Mouse (Mus musculus) midbrain, embryonic 16.5 days (tissue): ENCODE measurements around the gene Atg13. TPM values are rescaled to one million over a fixed set of nuclear protein-coding genes. Genes with fewer than 3 reads are reported as not detected.
A peak's percentile ranks its signal among the peaks of the same experiment; 100 is the strongest.

Source experiments
- ATAC-seq: fragments of 200-750 bp; cut with Nextera tagmentation; 2 replicates; pipeline ENCODE4 v1.8.0; 2017; ENCODE audit warnings: moderate TSS enrichment
- H3K27ac ChIP-seq: fragments of 300-500 bp; sonication (generic); 2 replicates; pipeline ENCODE4 v1.5.1; 2014; ENCODE audit warnings: mild to moderate bottlenecking, low read length, mixed read lengths
- H3K27me3 ChIP-seq: fragments of 300-500 bp; sonication (generic); 2 replicates; pipeline ENCODE4 v1.6.1; 2014; ENCODE audit warnings: low read depth, low read length, mixed read lengths; ENCODE audit not compliant: control insufficient read depth, insufficient read depth
- H3K36me3 ChIP-seq: fragments of 300-500 bp; sonication (generic); 2 replicates; pipeline ENCODE4 v1.6.1; 2014; ENCODE audit warnings: mild to moderate bottlenecking, low read length, moderate library complexity, mixed read lengths; ENCODE audit not compliant: control insufficient read depth, insufficient read depth
- H3K4me1 ChIP-seq: fragments of 300-500 bp; sonication (generic); 2 replicates; pipeline ENCODE4 v1.6.1; 2014; ENCODE audit warnings: mild to moderate bottlenecking, low read length, mixed read lengths; ENCODE audit not compliant: control insufficient read depth, insufficient read depth
- H3K4me2 ChIP-seq: fragments of 300-500 bp; sonication (generic); 2 replicates; pipeline ENCODE4 v1.6.1; 2014; ENCODE audit warnings: mild to moderate bottlenecking, low read length, mixed read lengths
- H3K4me3 ChIP-seq: fragments of 300-500 bp; sonication (generic); 2 replicates; pipeline ENCODE4 v1.5.1; 2014; ENCODE audit warnings: low read depth, mild to moderate bottlenecking, low read length, moderate library complexity, mixed read lengths
- H3K9ac ChIP-seq: fragments of 300-500 bp; sonication (generic); 2 replicates; pipeline ENCODE4 v1.6.1; 2014; ENCODE audit warnings: low read depth, low read length, mixed read lengths
- H3K9me3 ChIP-seq: fragments of 300-500 bp; sonication (generic); replicated peaks from 2 replicates; pipeline ENCODE4 v1.6.1; 2014; ENCODE audit warnings: mild to moderate bottlenecking, low read length, mixed read lengths; ENCODE audit not compliant: control insufficient read depth, poor library complexity, severe bottlenecking
- WGBS: fragments of 180-500 bp; shearing (Covaris S2); extraction: QIAGEN DNeasy Blood & Tissue Kit; methylation state at CpG from one replicate; pipeline ENCODE4 v1.1.7; 2014; 5-methylcytosine and 5-hydroxymethylcytosine counted together
- polyA plus RNA-seq: library from polyadenylated mRNA; unstranded; fragments of >200 nt; fragmentation: Nextera tagmentation; extraction: Ambion mirVana; gene quantifications from 2 replicates; pipeline ENCODE4 v1.2.1, GENCODE M21; 2015

Gene Atg13
- polyA plus RNA-seq, 1 experiment from 2014 or later = 36.2 TPM

DNA sequence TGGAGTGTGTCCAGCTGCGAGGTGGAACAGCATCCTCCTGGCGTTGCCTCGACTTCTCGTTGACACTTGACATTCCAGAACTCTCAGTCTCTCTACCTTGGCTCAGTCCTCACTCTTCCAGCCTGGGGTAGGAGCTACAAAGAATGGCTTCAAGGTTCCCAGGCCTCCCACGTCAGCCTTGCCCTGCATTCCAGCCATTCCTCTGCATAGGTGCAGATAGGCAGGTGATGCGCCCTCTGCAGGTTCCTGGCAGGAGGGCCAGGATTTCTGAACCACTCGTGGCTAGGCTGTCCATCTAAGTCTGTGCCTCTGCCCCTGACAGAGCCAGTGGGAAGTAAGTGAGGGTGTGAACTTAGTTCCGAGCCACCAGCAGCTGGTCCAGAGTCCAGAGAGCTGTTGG, 53.6 kb downstream of the Atg13 start:
- no peak overlapping the region for H3K4me3 ChIP-seq
- peaks cover 12% of the 10 kb centered on the region for H3K4me1 ChIP-seq
- H3K27me3 ChIP-seq = no peaks in the 10 kb centered on the region
- no peak overlapping the region for H3K9ac ChIP-seq
- ATAC-seq = no peak
- H3K4me2 ChIP-seq = no peak overlapping the region
- peaks cover 31% of the 10 kb centered on the region for H3K36me3 ChIP-seq
- WGBS = 80% methylated on average over 8 of the region's 8 CpGs
- H3K9me3 ChIP-seq = no peaks in the 10 kb centered on the region
- H3K27ac ChIP-seq = no peak overlapping the region

DNA sequence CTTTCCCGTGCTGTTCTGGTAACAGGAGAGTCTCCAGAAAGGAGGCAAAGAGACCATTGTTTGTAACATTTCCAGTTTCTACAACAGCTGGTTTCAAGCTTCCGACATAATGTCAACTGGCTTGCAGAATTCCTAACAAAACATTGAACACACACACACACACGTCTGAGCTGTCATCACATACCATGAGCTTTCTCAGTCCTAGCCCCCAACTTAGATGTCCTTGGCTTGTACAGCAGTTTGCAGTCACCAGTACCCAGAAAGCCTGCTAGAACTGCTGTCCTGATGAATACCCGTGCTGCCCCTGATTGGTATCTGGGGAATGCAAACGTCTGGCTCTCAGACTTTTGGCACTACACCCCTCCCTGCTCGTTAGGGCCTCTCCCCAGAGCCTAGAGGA, 54.5 kb downstream of the Atg13 start:
- H3K9ac ChIP-seq = no peak overlapping the region
- peaks cover 28% of the 10 kb centered on the region for H3K36me3 ChIP-seq
- ATAC-seq = no peak
- H3K4me2 ChIP-seq = no peak overlapping the region
- no peaks in the 10 kb centered on the region for H3K27me3 ChIP-seq
- no peak overlapping the region for H3K4me3 ChIP-seq
- no peak overlapping the region for H3K27ac ChIP-seq
- peaks cover 21% of the 10 kb centered on the region for H3K4me1 ChIP-seq
- WGBS = 84% methylated on average over 6 of the region's 6 CpGs
- no peaks in the 10 kb centered on the region for H3K9me3 ChIP-seq

DNA sequence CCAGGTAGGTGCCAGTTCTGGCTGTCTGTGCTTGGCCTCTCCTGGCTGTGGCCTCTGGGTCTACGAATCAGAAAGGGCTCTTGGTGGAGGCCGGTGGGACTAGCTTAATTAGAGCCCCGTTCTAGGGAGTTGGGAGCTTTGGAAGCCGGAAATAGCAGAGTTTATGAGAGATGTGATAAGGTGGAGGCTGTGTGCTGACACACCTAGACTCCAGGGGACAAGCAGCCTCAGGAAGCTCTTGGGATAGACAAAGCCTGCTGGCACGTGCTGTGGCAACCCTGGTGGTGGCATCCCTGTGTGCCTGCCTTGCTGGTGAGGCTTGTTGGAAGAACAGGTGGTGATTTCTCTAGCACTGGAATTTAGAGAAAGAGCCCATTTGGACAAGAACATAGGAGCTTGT, 55.0 kb downstream of the Atg13 start:
- Histone ChIP-seq H3K27ac (no peak overlapping the region), H3K4me1 (peaks cover 24% of the 10 kb centered on the region), H3K4me3 (no peak overlapping the region), H3K27me3 (no peaks in the 10 kb centered on the region), H3K9ac (no peak overlapping the region), H3K4me2 (no peak overlapping the region), H3K36me3 (peaks cover 27% of the 10 kb centered on the region), H3K9me3 (no peaks in the 10 kb centered on the region)
- ATAC-seq = no peak
- 94% methylated on average over 5 of the region's 5 CpGs for WGBS

DNA sequence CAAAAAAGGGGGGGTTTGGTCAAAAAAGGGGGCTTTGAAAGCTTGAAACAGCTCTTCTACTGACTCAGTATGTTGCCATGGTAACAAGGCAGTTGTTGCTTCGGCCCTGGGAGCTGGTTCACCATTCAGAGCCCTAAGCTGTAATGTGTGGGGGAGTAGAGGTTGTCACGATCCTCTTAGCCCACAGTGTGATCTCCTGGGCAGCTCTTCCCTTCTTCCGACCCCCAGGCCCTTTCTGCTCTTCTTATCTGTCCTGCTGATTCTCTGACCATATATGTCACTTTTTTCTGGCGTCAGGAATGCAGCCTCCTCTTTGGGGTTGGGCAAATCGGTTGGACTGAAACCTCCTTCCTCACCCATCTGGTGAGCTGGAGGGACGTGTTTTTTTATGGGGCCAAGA, 57.5 kb downstream of the Atg13 start:
- H3K27me3 ChIP-seq = no peaks in the 10 kb centered on the region
- WGBS = 42% methylated on average over 6 of the region's 6 CpGs
- ATAC-seq = no peak
- no peak overlapping the region for H3K9ac ChIP-seq
- no peak overlapping the region for H3K4me2 ChIP-seq
- peaks cover 32% of the 10 kb centered on the region for H3K4me1 ChIP-seq
- H3K36me3 ChIP-seq = peaks cover 20% of the 10 kb centered on the region
- no peaks in the 10 kb centered on the region for H3K9me3 ChIP-seq
- H3K27ac ChIP-seq = no peak overlapping the region
- H3K4me3 ChIP-seq = no peak overlapping the region

DNA sequence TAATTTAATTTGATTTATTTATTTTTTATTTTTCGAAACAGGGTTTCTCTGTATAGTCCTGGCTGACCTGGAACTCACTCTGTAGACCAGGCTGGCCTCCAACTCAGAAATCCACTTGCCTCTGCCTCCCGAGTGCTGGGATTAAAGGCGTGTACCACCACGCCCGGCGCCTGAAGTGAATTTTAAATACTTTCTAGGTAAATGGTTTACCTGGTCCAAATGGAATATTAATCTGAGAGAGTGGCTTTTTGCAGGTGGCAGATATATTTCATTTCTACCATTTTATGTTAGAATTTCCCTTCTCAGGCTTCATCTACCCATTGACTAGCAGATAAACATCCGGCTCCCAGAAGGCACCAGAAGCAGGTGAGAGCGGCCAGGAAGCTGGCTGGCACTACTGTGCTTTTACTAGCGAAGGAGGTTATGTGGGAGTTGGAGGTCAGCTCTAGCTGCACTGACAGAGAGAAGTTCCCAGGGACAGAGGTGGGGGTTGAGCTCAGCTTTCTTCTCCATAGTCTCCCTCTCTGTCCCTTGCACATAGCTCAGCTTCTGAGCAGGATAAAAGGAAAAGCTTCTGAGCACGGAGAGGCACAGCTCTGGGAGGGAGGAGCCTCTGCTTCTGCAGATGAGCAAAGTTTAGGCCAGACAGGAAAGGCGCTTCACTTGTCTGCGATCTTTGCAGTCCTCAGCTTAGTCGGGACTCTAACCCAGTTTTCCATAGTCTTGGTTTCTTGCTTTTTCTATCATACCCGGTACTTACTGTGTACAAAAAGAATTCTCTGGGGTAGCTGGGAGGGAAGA, 58.7 kb downstream of the Atg13 start:
- no peak overlapping the region for H3K4me2 ChIP-seq
- WGBS = 86% methylated on average over 14 of the region's 14 CpGs
- peaks cover 32% of the 10 kb centered on the region for H3K4me1 ChIP-seq
- H3K4me3 ChIP-seq = no peak overlapping the region
- no peaks in the 10 kb centered on the region for H3K9me3 ChIP-seq
- H3K27ac ChIP-seq = no peak overlapping the region
- peaks cover 22% of the 10 kb centered on the region for H3K36me3 ChIP-seq
- H3K9ac ChIP-seq = 0 out of 2 replicates have a peak overlapping the region, but pooled peaks have one; percentile 30
- H3K27me3 ChIP-seq = no peaks in the 10 kb centered on the region
- no peak for ATAC-seq

DNA sequence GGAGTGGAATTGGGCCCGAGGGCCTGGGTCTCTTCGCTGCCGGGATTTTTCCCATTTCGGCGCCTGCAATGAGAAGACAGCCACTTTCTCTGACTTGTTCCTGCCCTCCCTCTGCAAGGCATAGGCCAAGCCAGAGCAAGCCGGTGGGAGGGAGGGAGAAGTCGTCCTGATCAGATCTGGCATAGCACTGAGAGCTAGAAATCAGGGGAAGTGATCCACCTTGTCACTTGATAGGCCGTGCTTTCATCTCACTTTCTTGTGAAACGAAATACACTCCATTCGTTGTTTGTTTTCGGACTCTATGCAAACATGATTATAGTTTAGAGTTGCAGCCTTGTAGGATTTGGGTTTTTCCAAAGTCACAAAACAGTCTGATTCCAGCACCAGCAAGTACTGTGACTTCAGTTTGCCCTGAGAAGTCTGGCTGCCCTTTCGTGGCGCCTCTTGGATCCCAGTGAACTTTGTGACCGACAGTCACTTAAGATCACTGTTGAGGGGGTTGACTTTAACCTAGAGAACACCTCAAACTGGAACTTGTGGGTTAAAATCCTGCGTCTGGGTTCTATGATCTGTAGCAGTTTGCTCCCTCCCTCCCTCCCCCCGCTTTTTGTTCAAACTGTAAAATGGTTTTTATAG, 59.9 kb downstream of the Atg13 start:
- 17% methylated on average over 16 of the region's 16 CpGs for WGBS
- no peaks in the 10 kb centered on the region for H3K27me3 ChIP-seq
- ATAC-seq = peak; percentile 50
- peak overlapping the region; percentile 96 for H3K9ac ChIP-seq
- H3K9me3 ChIP-seq = no peaks in the 10 kb centered on the region
- H3K4me2 ChIP-seq = peak overlapping the region; percentile 83
- H3K4me3 ChIP-seq = peak overlapping the region; percentile 96
- H3K27ac ChIP-seq = peak overlapping the region; percentile 91
- peaks cover 32% of the 10 kb centered on the region for H3K4me1 ChIP-seq
- H3K36me3 ChIP-seq = peaks cover 29% of the 10 kb centered on the region

DNA sequence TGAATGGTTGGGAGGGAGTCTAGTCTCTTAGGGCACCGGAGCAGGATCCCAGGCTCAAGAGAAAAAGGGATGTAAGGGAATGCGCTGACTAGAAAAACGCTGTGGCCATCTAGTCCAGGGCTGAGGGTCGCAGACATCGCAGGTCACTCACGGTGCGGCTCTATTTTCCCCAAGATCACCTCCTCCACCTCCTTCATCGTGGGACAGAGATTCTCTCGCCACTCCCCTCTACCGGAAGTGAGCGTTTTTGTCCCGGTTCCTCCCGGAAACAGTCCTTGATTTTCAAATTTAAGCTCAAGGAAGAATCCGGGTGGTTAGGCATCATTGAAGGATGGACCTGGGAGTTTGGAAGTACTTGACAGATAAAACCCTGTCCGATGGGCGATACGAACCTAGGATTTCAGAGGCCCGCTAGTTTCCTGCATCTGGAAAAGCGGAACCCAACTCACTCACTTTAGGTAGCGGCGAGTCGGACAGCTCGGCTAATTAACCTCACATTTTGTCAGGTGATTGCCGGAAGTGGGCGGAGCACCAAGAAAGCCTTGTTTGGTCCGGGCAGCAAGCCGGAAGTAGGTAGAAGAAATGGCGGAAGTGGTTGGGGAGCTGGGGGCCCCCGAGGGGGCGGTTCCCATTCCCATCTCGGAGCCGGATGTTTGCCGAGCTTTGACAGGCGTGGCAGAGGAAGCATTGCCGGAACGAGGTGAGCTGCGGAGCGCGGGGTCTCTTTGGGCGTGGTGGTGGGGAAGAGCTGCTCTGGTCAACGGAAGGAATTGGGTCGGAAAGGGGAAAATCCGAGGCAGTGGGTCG, 60.6 kb downstream of the Atg13 start, which contains the start of the genes Zfp408 and Arhgap1:
Zfp408 (minus strand) TSS at position 239 of the 807 bp plus-strand sequence.
Arhgap1 (plus strand) TSS at position 308 of the 807 bp plus-strand sequence.
- no peaks in the 10 kb centered on the region for H3K9me3 ChIP-seq
- peak; percentile 95 for ATAC-seq
- peak within 1 kb of the TSS; percentile 96 for H3K4me3 ChIP-seq
- H3K9ac ChIP-seq = peak within 1 kb of the TSS; percentile 96
- H3K27ac ChIP-seq = peak within 1 kb of the TSS; percentile 91
- peaks cover 32% of the 10 kb centered on the region for H3K4me1 ChIP-seq
- H3K36me3 ChIP-seq = peaks cover 32% of the 10 kb centered on the region
- under 1% methylated on average over 44 of the region's 44 CpGs for WGBS
- H3K27me3 ChIP-seq = no peaks in the 10 kb centered on the region
- H3K4me2 ChIP-seq = peak within 1 kb of the TSS; percentile 100

DNA sequence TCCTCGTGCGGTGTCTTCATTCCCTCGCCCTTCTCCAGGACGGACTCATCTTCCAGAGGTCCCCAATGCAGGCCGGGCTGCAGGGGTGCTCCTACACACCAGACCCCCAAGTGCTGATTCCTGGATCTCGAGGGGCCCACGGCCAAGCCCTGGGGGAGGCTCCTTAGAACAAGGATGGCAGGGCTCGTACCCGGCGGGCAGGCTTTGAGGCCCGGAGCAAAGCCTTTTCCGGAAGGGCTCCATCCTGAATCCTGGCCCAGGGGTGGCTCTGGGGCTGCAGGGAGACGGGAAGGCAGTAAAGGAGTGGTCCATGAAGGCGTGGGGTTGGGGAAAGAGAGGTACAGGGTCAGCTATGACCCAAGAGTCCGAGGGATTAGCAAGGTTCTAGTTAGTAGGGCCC, 61.2 kb downstream of the Atg13 start:
- Histone ChIP-seq H3K4me3 (peak overlapping the region; percentile 96), H3K9me3 (no peaks in the 10 kb centered on the region), H3K9ac (peak overlapping the region; percentile 96), H3K36me3 (peaks cover 33% of the 10 kb centered on the region), H3K27ac (peak overlapping the region; percentile 91), H3K4me2 (peak overlapping the region; percentile 100), H3K4me1 (peaks cover 32% of the 10 kb centered on the region), H3K27me3 (no peaks in the 10 kb centered on the region)
- peak; percentile 44; the same call in 1 of the 2 replicates for ATAC-seq
- WGBS = 2% methylated on average over 15 of the region's 15 CpGs
